Mouse (Mus musculus) c-Kit-positive CD71-positive TER-119-positive erythroid progenitor cells, embryonic 14.5 days (primary cell): Measurements from ENCODE around the gene Onecut3.

Experiments
- DNase-seq: peaks from one replicate; pipeline ENCODE4 v3.0.0-alpha.2; 2013; ENCODE audit warnings: low spot score

Onecut3 gene

GRCm38 (mm10) chr10:80494732-80495131 lies at the start of gene Onecut3:
Onecut3 (plus strand) TSS chr10:80494835.
- no peak for DNase-seq

- DNase-seq, result no peak
Observed at GRCm38 (mm10) chr10:80445052-80445451, 49.6 kb upstream of the Onecut3 start.

GRCm38 (mm10) chr10:80445898-80446601 lies 48.6 kb upstream of the Onecut3 start:
- peak; percentile 78 for DNase-seq

- DNase-seq, result peak; percentile 49
Observed at GRCm38 (mm10) chr10:80450599-80450998, 44.0 kb upstream of the Onecut3 start.

- no peak for DNase-seq
Observed at GRCm38 (mm10) chr10:80453601-80454000, 41.0 kb upstream of the Onecut3 start.

- DNase-seq, result no peak
Observed at GRCm38 (mm10) chr10:80454781-80455180, 39.9 kb upstream of the Onecut3 start.

- no peak for DNase-seq
Observed at GRCm38 (mm10) chr10:80455697-80456096, 38.9 kb upstream of the Onecut3 start.

- DNase-seq, result no peak
Observed at GRCm38 (mm10) chr10:80459236-80459635, 35.4 kb upstream of the Onecut3 start.

- DNase-seq, result no peak
Observed at GRCm38 (mm10) chr10:80459671-80460070, 35.0 kb upstream of the Onecut3 start.

- no peak for DNase-seq
Observed at GRCm38 (mm10) chr10:80460324-80460723, 34.3 kb upstream of the Onecut3 start.

- no peak for DNase-seq
Observed at GRCm38 (mm10) chr10:80461346-80461745, 33.3 kb upstream of the Onecut3 start.

GRCm38 (mm10) chr10:80464381-80465035 lies 30.1 kb upstream of the Onecut3 start:
- DNase-seq, result no peak

- DNase-seq, result no peak
Observed at GRCm38 (mm10) chr10:80465066-80465465, 29.6 kb upstream of the Onecut3 start.

- DNase-seq, result peak; percentile 83
Observed at GRCm38 (mm10) chr10:80475290-80475959, 19.2 kb upstream of the Onecut3 start.

GRCm38 (mm10) chr10:80478531-80478930 lies 16.1 kb upstream of the Onecut3 start:
- no peak for DNase-seq

- peak; percentile 59 for DNase-seq
Observed at GRCm38 (mm10) chr10:80481002-80481401, 13.6 kb upstream of the Onecut3 start.

- DNase-seq, result no peak
Observed at GRCm38 (mm10) chr10:80486862-80487379, 7.7 kb upstream of the Onecut3 start.

GRCm38 (mm10) chr10:80490051-80490450 lies 4.6 kb upstream of the Onecut3 start:
- no peak for DNase-seq

- no peak for DNase-seq
Observed at GRCm38 (mm10) chr10:80495901-80496300, 1.3 kb downstream of the Onecut3 start.

- DNase-seq, result no peak
Observed at GRCm38 (mm10) chr10:80496421-80496820, 1.8 kb downstream of the Onecut3 start.

GRCm38 (mm10) chr10:80502291-80502690 lies 7.7 kb downstream of the Onecut3 start:
- no peak for DNase-seq

GRCm38 (mm10) chr10:80502819-80503314 lies 8.2 kb downstream of the Onecut3 start:
- DNase-seq, result no peak
